Mouse (Mus musculus) ovary, adult 18-20 months (tissue): ENCODE measurements around the gene Ntng1.

Experiments used
- DNase-seq: peaks from one replicate; pipeline ENCODE4 v3.0.0; 2022; ENCODE audit warnings: low spot score, mixed read lengths

Gene Ntng1

DNA sequence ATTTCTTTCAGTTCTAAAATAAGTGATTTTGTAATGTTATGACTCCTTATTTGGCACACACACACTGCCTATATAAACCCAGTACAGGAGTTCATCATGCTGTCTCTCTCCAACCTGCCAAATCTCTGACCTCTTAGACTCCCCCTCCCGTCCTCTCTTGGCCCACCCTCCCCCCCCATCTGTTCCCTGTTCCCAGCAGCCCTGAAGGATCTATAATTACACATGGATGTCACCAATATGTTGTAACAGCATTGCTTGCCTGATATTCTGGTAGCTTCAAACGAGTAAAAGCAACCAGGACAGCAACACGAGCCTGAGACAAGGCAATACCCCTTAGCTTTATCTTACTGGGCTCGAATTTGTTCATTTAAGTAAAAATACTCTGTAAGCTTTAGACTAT lies 220.0 kb downstream of the Ntng1 start:
- DNase-seq: no peak

DNA sequence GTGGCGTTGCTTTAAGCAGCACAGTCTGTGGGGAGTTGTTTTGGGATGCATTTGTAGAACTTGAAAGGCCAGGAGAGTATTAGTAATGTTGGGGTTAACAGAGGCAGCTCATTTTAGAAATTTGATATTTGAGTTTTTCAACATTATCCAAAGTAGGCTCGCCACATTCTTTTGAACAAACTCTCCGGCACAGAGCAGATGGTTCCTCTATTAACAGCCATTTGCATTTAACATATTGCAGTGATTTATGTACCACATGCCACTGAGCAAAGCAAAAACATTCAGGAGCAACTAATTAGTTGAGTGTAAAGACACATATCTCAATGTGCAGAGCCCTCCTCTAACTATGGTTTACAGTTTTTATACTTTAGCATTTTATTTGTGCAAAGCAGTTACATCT lies 224.8 kb downstream of the Ntng1 start:
- DNase-seq: no peak

DNA sequence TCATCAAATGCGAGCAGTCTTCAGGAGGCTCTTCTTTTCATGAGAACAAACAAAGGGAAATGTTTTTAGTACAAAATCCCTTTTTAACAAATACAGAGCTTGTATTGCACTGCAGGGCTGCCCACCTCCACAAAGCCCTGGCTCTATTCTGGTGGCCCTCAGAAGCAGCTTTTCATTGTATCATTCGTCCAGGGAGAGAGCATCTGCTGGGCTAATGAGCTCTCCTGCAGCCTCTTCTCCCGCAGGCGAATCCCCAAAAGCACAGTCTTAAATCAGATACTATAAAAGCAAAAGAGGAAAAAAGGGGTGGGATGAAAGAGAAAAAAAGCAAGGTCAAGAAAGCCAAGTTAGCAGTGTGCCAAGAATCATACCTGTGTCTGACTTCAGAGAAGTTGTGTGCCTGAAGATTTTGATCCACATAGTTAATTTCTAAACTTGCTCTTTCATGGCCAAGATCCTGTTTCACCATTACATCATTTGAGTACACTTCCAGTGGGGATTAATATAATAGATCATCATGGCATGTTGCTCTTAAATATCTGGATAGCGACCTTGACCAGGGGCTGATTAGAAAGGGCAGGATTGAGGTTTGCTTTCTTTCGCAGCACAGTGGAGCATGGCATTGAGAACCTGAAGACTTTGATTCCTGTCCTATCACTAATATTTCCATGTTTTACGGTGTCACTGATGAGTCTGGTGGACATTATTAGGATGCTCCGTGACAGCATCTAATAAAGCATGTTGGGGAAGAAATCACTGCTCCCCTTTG lies 225.7 kb downstream of the Ntng1 start:
- no peak for DNase-seq

DNA sequence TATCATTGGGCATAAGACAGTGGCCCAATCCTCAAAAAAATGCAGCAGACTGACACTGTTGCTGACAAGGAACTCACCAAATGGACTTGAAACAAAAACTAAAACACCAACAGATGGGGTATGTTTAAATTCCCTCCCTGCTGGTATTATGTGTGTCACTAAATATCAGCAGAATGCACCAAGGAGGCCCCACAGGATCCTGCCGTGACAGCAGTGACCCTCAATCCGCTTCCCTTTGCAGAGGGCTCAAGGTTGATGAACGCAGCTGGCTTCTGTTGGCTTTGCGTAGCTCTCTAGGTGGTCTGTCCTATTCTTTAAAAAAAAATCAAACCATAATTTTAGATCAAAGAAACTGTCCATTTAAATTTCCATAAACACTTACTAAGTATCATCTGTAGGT lies 226.7 kb downstream of the Ntng1 start:
- DNase-seq: no peak

DNA sequence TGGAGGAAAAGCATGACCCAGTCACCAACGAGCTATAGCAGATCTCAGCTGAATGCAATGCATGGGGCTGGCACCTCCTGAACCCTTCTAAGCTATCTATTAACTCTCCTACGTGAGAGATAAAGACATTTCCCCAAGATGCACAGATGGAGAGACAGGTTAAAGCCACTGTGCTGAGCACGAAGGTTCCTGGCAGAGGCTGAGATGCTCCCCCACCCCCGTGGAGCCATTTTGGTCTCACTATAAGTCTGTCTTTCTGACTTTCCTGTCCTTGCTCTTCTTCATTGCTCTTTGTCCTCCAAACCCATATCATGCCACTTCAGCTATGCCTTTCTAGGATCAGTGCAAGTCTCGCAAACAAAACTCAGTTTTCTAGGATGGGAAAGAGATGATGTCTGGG lies 229.6 kb downstream of the Ntng1 start:
- no peak for DNase-seq

DNA sequence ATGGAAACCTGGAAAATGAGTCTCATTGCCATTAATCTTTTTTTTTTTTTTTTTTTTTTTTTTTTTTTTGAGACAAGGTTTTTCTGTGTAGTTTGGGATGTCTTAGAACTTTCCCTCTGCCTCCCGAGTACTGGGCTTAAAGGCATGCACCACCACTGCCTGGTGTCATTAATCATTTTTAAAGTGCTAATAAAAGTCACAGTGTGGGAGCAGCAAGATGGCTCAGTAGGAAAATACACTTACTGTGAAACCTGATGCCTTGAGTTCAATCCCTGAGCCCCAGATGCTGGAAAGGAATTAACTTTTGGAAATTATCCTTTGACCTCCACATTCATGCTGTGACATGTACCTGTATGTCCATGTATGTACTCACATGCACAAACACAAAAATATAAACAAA lies 253.2 kb downstream of the Ntng1 start:
- DNase-seq: no peak

DNA sequence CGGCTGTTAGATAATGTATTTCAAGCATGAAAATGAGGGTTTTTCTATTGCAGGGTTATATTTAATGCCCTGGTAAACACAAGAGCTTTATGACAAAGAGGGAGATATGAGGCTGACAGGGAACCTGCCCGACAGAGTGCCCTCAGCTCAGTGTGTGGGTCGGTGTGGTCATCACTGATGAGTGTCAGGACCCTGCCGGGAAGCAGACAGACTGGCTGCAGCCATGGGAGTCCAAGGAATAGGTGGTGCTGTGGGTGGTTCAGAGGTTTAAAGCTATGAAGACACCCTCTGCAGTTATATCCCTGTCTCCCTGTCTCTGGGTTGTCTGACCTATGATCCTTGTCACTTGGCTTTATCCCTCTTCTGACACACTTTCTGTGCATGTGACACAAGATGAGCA lies 258.1 kb downstream of the Ntng1 start:
- no peak for DNase-seq

DNA sequence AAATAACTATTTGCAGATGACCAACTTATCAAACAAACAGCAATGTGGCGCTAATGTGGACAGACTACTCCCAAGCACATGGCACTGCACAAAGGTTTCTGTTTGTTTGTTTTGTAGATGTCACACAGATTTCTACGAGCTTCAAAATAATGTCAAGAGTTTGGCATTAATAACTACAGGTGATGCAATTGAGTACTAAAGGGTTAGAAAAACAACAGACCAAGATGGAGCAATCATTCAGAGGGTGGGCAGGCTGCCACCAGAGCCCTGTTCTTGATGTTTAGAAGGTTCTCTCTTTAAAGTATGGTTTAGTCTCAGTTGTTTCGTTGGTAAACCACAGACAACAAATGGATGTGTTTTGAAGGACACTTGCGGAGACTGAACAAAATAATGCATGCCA lies 264.8 kb downstream of the Ntng1 start:
- DNase-seq: no peak

DNA sequence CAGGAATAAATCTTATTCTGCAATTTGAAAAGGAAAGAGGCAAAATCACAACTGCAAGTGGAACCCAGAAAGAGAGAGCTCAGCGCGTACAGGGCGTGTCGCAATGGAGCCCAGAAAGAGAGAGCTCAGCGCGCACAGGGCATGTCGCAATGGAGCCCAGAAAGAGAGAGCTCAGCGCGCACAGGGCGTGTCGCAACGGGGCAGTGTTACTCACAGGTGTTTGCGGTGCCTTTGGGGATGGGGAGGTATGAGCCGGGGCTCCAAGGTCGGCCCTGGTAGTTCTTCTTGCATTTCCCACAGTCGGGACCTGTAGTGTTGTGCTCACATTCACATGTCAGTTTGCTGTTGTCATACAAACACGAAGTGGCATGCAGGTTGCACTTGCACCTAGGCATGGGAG lies 271.8 kb downstream of the Ntng1 start:
- no peak for DNase-seq

DNA sequence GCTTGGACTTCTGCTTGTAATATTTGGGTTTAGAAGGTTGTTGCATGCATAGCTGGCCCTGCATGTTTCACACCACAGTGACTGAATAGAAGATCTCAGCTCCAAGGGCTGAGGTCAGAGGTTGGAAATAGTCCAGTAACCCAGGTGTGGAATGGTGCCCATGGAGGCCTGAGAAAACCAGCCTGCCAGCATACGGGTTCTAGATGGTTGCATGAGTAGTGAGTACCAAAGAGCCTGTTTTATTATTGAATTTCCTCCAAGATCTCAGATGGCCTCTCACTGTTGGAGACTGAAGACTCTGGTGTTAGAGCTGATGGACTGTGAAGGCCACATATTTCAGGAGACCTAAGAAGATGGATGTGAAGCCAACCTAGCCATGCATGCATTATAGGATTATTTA lies 285.5 kb downstream of the Ntng1 start:
- no peak for DNase-seq

DNA sequence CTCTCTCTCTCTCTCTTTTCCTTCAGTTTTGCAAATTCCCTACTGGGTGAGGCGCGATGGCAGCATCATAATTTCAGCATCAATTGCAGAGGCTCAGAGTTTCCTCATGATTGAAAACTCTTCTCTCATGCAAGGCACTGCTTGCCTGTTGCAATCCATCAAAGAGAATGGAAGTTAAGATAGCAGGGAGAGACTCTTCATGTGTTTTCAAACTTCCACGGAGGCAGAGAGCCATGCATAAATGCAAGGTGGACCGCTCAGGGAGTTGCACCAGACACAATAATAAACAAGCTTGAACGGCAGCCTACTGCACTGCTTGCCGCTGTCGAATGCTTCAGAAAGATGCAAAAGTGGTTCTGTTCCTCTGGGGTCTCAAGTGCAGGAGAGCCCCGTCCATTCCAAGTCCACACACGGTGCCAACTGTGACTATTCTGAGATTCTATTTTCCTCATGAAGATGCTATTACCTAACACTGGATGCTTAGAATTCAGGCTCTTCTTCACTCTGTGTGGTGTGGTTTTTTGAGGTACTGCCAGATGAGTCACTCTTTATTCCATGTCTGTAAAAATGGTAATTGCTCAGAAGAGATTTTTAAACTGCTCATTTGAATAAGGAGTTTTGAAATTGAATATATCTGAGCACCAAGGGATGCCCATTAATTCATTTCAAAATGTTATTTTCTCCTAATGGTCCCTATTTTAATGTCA lies 289.2 kb downstream of the Ntng1 start:
- no peak for DNase-seq

DNA sequence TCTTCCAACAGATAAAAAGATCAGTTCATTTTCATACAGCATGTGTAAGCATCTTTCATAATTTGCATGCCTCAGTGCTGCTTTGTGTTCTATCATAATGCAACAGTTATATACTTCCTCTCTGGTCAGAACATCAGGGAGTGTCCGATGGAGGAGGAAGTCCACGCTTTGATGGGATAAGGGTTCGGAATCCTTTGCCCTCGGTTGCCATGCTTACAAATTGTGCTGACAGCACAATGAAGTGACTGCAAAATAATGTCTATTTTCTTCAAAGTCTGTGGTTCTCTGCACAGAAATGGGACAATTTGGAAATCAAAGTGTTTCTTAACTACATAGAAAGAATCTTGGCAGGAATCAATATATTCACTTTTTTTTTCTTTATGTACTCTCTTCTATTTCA lies 297.2 kb downstream of the Ntng1 start:
- no peak for DNase-seq

DNA sequence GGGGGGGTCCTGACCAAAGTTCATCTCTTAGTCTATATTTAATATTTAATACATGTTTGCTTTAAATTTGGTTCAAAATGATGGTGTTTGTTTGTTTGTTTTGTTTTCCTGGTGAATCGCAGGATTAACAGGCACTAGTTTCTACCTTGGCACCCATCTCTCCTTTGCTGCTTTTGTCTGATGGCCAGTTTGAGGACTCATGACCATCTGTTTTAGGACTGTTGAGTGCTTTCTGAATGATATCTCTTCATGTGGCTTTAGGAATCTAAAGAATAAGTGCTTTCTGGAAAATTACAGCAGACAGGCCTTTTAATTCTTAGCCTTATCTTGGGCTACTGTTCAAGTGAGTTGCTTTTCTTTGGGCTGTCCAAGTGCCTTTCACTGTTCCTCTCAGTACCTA lies 318.0 kb downstream of the Ntng1 start:
- no peak for DNase-seq

DNA sequence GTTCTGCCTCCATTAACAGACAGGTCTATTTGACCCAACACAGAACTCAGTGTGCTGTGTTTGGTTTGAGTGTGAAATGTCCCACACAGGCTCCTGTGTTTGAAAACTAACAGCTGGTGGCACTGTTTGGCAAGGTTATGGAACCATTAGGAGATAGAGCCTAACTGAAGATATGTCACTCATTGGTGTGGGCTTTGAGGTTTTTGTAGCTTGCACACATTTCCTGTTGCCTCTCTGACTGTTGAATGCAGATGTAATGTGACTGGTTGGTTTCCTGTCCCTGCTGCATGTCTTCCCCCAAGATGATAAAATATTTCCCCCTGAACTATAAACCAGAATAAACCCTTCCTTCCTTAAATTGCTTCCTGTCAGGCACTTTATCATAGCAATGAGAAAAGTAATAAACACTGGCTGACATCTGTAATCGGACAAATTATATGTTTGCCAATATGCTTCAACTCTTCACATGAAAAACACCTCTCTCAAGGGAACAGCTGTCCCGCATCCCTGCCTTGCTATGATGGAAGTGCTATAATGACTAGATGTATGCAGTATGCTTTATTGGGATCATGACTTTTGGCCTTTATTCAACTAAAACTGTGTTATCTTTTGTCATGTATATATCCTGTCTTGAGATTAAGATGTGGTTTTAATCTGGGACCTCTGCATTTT lies 320.9 kb downstream of the Ntng1 start:
- DNase-seq: no peak

DNA sequence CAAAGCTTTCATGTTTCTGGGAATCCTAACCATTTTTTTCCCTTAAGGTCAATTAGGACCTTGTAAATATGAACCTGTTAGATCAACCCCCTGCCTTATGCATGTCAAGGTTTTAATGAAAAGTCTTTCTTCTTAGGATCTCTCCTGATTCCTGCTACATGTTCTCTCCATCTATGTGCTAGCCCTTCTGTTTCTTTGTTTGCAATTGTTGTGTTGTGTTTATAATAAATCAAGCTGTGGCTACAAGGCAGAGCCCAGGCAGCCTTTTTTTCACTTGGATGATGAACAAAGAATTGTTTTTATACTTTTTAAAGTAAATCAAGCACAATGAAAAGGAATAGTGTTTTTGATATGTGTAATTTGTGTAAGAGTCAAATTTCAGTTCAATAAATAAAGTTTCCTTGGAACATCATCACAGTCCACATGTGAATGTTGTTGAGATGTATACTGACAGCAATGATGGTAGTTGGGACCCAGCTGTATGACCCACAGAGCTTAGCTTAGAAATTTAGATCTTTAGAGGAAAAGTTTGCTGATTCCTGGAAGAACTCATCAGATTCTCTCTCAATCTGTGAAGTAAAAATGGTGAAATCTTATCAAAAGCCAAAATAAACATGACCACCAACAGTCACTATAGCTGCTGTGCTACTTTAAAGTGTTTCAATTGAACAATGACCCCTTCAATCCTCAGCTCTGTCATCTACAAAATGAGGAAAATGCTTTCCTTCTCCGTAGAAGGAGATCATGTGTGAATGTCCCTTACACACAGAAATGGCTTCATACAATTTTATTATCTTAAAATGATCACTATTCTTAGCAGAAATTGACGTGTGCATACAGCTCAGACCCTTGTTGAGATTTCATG lies 324.8 kb downstream of the Ntng1 start:
- DNase-seq: no peak

DNA sequence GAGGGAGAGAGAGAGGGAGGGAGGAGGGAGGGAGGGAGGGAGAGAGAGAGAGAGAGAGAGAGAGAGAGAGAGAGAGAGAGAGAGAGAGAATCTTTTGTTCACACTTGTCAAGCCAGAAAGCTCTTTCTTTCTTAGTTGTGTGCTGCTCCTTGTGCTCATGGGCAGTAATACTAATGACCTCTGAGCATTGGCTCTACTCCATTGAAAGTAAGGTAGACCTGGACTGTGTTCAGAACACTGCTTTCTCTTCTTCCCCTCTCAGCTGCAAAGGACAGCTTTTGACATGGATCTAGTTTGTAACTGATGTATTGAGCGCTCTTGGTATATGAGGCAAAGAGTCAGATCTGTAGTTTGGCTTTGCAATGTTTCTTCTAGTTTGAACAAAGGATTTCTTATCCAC lies 334.7 kb downstream of the Ntng1 start:
- DNase-seq: no peak

DNA sequence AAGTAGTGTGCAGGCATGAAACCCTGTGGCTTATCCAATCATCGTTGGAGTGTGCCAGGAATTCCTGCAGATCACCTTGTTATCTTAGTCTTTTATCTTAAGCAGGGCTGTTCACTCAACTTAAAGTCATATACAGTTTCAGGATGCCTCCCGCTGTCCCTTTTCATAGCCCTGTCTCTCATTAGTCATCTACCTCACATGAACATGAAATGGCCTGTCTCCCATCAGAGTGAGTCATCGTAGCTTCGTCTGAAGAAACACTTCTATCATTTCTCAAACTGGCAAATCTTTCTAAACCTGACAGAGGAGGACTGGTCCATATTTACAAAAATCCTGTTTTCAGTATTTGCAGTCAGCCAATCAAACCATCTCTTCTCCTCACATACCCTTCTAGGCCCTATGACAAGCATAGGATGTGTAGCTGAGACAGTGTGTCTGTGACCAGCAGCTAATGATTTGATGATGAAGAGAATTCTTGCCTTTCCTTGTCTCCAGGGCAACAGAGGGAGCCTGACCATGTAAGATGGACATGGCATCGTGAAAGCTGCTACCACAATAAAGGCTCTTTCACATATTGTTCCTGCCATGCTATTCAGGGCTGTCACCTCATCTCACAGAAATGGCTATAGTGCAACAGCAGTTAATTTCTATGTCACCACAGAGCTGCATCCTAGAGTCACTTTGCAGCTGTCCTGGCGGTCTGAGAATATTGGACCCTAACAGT lies 336.4 kb downstream of the Ntng1 start:
- DNase-seq: no peak

DNA sequence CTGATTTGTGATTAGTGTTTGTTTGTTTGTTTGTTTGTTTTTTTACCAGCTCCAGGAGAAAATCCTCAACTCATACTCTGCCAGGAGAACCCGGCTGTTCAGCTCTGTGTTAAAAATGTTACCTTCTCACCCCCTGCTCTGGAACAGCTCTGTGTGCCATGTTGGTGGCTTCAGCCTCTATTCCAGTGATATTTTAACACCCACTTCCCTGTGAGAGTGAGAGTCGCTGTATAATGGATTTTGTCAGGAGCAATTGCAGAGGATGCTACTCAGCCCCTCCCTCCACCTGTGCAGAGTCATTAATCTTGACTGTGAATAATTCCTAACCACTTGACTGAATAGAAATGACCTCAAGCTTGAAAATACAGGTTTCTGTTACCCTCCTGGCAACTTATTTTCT lies 339.7 kb downstream of the Ntng1 start:
- no peak for DNase-seq

DNA sequence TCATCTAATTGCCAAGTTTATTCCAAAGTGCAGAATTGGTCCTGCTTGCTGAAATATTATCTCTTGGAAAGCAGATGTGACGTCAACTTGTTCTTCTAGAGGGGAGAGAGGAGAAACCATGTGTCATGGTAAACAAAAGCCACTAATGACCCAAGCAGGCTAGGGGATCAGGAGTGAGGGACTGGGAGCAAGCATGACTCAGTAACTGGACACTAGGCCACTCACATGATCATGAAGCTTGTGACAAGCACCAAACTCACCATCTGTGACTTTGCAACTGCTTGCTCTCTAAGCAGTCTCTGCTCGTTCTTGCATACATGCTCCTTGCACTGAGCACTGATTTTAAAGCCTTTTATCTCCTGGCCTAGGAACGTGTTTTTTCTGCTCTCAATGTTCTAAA lies 340.2 kb downstream of the Ntng1 start:
- DNase-seq: no peak

DNA sequence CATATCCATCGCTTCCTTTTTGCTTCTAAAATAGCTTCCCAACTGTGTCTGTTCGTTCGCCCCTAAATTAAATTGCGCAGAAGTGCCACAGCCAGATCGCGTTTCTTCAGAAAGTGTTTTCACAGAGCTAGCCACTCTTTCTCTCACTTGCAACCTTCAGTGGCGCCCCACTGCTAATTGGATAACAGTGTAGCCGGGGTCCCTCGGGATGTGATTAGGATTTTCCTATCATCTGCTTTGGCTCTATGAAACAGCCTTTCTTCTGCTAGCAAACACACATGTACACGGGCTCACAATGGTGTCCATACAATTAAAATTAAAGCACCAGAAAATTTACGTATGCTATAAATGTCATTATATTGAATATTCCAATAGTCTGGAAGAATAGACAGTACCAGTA lies 346.5 kb downstream of the Ntng1 start:
- no peak for DNase-seq

DNA sequence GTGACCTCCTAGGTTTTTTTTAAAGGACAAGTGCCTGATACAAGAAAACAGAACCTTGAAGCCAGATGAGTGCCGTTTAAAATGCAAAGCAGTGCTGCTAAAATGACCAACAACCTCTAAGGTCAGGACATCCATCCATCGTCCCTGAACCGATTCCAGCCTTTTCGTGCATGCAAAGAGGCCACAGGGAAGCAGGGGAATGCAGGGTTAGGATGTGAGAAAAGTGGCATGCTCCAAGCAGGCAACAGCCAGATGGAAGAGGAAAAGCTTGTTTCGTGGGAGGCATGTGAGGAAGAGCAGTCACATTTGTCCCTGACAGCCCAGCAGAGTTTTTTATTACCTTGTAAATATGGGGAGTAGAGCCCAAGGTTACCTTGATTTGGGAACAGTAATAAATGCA lies 360.6 kb downstream of the Ntng1 start:
- DNase-seq: no peak
